Mouse (Mus musculus): ENCODE results near the gene AC124108.1.

DNA sequence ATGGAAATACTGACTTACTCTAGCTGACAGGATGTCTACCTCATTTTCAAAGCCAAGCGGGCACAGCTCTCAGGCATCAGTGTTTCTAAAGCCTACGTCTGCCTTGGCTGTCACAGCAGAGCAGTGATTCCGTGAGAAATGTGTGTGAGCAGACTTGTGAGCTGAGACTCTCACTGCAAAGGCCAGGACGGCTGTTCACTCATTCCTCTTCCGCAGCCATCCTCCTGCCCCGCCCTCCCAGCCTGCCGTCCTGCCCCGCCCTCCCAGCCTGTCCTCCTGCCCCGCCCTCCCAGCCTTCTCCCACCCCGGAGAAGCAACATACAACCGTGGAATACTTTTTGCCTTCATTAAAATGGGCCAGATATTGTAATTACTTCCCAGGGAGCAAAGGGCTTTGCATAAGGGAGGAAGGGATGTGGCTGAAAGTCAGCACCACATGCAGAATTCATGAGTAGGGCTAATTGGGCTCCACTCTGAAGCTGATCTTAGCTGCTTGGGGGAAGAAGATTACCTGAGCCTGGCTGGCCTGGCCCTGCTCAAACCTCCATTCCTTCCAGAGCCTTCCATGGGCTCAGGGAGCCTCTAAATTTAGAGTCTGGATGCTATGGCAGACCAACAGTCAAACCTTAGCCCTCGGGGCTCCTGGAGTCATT, 23.0 kb upstream of the AC124108.1 start:
- TF ChIP-seq POLR2A (IDR thresholded peaks at IDR 0.05; ENCODE audit: borderline replicate concordance, control insufficient read depth, low read depth, low read length) (no peak), CTCF (IDR thresholded peaks at IDR 0.05; ENCODE audit: control insufficient read depth, insufficient read depth, low read length) (no peak)
